Mouse (Mus musculus): ENCODE measurements around the gene Ccdc113. TPM values are rescaled to one million over a fixed set of nuclear protein-coding genes. Genes with fewer than 3 reads are reported as not detected.

The Ccdc113 gene
- total and polyA plus RNA-seq, 3 experiments = not detected

DNA sequence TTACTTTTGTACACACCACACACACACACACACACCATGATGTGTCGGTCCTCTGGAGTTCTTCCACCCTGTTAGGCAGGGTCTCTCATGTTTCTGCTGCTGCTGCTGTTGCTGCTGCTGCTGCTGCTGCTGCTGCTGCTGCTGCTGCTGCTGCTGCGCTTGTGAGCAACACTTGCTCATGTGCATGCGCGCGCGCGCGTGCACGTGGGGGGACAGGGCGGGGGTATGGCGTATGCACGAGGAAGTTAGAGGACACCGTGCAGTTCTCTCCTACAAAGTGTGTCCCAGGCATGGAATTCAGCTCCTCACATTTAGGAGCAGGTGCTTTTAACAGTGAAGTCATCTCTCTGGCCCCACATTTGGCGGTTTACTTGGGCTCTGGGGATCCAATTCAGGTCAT, 61.2 kb downstream of the Ccdc113 start:
- Histone ChIP-seq H3K79me2 (replicated peaks; ENCODE audit: control insufficient read depth, extremely low read depth, insufficient read depth, poor library complexity, severe bottlenecking) (no peaks in the 10 kb centered on the region), H3K27ac (ENCODE audit: insufficient read depth, low read depth) (no peak overlapping the region), H3K4me1 (ENCODE audit: control insufficient read depth in 1 of 2, insufficient read depth in 2 of 2) (peaks cover 0 to under 1% of the 10 kb centered on the region in 2 experiments; a peak in 2 of 4 replicates), H3K4me2 (ENCODE audit: insufficient read depth, low read depth, poor library complexity, severe bottlenecking) (no peak overlapping the region), H3K9me3 (replicated peaks; ENCODE audit: low read length) (no peaks in the 10 kb centered on the region), H3K27me3 (replicated peaks) (no peaks in the 10 kb centered on the region), H3K9ac (ENCODE audit: insufficient read depth, low read depth) (no peak overlapping the region), H3K36me3 (replicated peaks in 1 of 2; ENCODE audit: control insufficient read depth in 1 of 2, insufficient read depth in 1 of 2, low read length in 1 of 2) (no peaks in the 10 kb centered on the region), H3K4me3 (replicated peaks in 1 of 3; ENCODE audit: low read depth in 2 of 3, low read length in 2 of 3, poor library complexity in 1 of 3) (no peak overlapping the region)
- dilution Hi-C loops (cut with MboI; ENCODE audit: extremely low pct_ligation_motif_present, extremely low pct_unique_long_range_greater_than_20kb, low sequenced_read_pairs) (no loop called here), in situ Hi-C loops (cut with MboI; ENCODE audit: low pct_ligation_motif_present, low pct_unique_long_range_greater_than_20kb, low sequenced_read_pairs) (no loop called here)
- no peak for DNase-seq (ENCODE audit: extremely low read depth)
- TF ChIP-seq MAX (IDR thresholded peaks at IDR 0.05; ENCODE audit: low read length) (no peak), IRF4 (IDR thresholded peaks at IDR 0.05; ENCODE audit: low read depth, low read length) (no peak), CHD1 (IDR thresholded peaks at IDR 0.05; ENCODE audit: low read depth, low read length) (no peak), USF2 (conservative IDR thresholded peaks at IDR 0.05; ENCODE audit: low read depth, low read length) (no peak), MAFK (IDR thresholded peaks at IDR 0.05; ENCODE audit: insufficient replicate concordance, low read length) (no peak), MXI1 (IDR thresholded peaks at IDR 0.05; ENCODE audit: low read depth, low read length) (no peak), ZC3H11A (IDR thresholded peaks at IDR 0.05; ENCODE audit: low read depth, low read length) (no peak)

DNA sequence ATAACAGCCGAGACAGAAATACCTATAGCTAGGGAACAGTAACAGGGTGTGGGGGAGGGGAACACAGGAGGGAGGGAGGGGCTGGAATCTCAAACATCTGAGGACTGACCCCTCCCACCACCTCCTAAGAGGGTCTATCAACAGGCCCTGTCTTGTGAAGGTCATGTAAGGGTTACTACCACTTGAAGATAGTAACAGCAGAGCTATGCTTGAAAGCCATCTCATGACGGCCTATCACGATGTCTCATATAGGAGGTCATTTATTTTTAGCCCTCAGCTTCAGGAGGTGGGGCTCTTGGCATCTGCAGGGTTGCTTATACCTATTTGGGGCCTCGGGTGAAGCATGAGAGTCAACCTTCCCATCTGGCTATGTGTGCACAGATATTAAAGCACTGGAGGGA, 63.0 kb downstream of the Ccdc113 start:
- no peak for TF ChIP-seq TBP (conservative IDR thresholded peaks at IDR 0.05; ENCODE audit: low read depth, low read length)
- TF ChIP-seq ZNF384 (IDR thresholded peaks at IDR 0.05; ENCODE audit: low read depth, low read length) = no peak
- no peak for TF ChIP-seq POLR2AphosphoS2 (IDR thresholded peaks at IDR 0.05; ENCODE audit: low read depth, low read length)
- no peak for TF ChIP-seq KAT2A (IDR thresholded peaks at IDR 0.05; ENCODE audit: insufficient replicate concordance, low read length)
- no peak for TF ChIP-seq SMC3 (IDR thresholded peaks at IDR 0.05; ENCODE audit: low read depth, low read length)
- TF ChIP-seq POLR2A (IDR thresholded peaks at IDR 0.05; ENCODE audit: low read depth, low read length) = no peak
- TF ChIP-seq IRF4 (IDR thresholded peaks at IDR 0.05; ENCODE audit: low read depth, low read length) = no peak
- no peak for TF ChIP-seq CHD1 (IDR thresholded peaks at IDR 0.05; ENCODE audit: low read depth, low read length)
- TF ChIP-seq ZKSCAN1 (IDR thresholded peaks at IDR 0.05; ENCODE audit: borderline replicate concordance, low read depth, low read length) = no peak
- no peak for TF ChIP-seq GABPA (IDR thresholded peaks at IDR 0.05; ENCODE audit: insufficient replicate concordance, low read depth, low read length)
- TF ChIP-seq PAX5 (IDR thresholded peaks at IDR 0.05; ENCODE audit: low read length) = no peak
- dilution Hi-C loops (cut with MboI; ENCODE audit: extremely low pct_ligation_motif_present, extremely low pct_unique_long_range_greater_than_20kb, low sequenced_read_pairs) (no loop called here), in situ Hi-C loops (cut with MboI; ENCODE audit: low pct_ligation_motif_present, low pct_unique_long_range_greater_than_20kb, low sequenced_read_pairs) (no loop called here)
- no peaks in the 10 kb centered on the region for H3K79me2 ChIP-seq (replicated peaks; ENCODE audit: control insufficient read depth, extremely low read depth, insufficient read depth, poor library complexity, severe bottlenecking)
- H3K9me3 ChIP-seq (replicated peaks; ENCODE audit: low read length) = no peaks in the 10 kb centered on the region
- H3K27ac ChIP-seq (ENCODE audit: insufficient read depth, low read depth) = no peak overlapping the region
- no peaks in the 10 kb centered on the region; a peak in 2 of 4 replicates for H3K4me1 ChIP-seq (ENCODE audit: control insufficient read depth in 1 of 2, insufficient read depth in 2 of 2)
- H3K4me3 ChIP-seq (replicated peaks in 1 of 3; ENCODE audit: low read depth in 2 of 3, low read length in 2 of 3, poor library complexity in 1 of 3) = no peak overlapping the region
- no peak for DNase-seq (ENCODE audit: extremely low read depth)
- H3K9ac ChIP-seq (ENCODE audit: insufficient read depth, low read depth) = no peak overlapping the region
- no peaks in the 10 kb centered on the region for H3K36me3 ChIP-seq (replicated peaks in 1 of 2; ENCODE audit: control insufficient read depth in 1 of 2, insufficient read depth in 1 of 2, low read length in 1 of 2)
- H3K4me2 ChIP-seq (ENCODE audit: insufficient read depth, low read depth, poor library complexity, severe bottlenecking) = no peak overlapping the region
- no peaks in the 10 kb centered on the region for H3K27me3 ChIP-seq (replicated peaks)

Measured in CH12.LX (cell line).